Mouse (Mus musculus) spleen, postnatal 14 days (tissue): ENCODE results near the gene Lcp1.
A peak's percentile ranks its signal among the peaks of the same experiment; 100 is the strongest.

Source experiments
- DNase-seq, 2 experiments: peaks; one replicate each; pipeline ENCODE4 v3.0.0; 2021 to 2022; ENCODE audit warnings: low spot score in 2 of 2

The Lcp1 gene

DNA sequence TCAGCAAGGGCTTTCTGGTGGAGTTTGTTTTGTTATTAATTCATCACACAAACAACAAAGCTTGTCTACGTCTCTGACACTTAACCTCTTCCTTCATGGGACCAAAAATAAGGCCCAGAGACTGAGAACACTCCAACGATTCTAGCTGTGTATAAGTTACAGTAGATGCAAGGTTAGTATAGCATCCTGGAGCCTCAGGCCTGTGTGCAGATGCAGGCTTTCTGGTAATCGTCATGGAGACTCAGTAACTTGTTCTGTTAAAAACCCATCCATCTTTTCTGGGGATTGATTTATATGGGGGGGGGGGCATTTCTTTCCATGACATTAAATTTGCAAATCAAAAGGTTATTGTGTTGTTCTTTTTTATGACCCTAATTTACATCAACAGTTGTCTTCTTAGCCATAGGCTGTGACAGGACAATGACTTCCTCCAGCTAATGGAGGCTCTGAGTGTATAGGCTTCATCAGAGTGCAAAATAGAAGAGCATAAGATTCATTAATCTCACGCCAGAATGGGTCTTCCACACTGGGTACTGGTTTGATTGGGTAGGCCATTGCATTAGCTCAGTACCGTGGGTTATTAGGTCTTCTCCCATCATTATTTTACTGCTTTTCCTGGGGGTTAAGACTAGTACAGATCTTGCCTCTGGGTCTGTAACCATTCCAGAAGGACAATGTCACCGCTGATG, 74.6 kb downstream of the Lcp1 start:
- DNase-seq: no peak

DNA sequence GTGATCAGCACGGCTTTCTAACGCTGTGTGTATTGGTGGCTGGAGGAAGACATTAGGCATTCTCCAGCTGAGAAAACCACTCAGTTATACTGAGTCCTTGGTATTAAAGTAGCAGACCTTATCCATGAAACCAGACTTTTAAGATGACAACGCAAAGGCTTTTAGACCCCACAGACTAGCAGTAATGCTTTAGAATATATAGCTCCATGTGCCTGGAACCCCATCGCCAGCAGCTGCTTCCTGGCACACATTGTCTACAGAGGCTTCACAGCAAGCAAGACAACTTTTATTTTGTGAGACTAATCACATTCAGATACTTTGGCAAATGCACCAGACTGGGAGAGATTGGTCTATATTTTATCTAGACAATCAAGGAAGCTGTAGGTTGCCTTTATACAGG, 75.4 kb downstream of the Lcp1 start:
- DNase-seq: no peak

GRCm38 (mm10) chr14:75208572-75209151, 77.8 kb downstream of the Lcp1 start:
- no peak for DNase-seq

GRCm38 (mm10) chr14:75213752-75214151, 82.9 kb downstream of the Lcp1 start:
- no peak for DNase-seq

- DNase-seq: no peak
Measured at GRCm38 (mm10) chr14:75218843-75219242, 87.9 kb downstream of the Lcp1 start.

DNA sequence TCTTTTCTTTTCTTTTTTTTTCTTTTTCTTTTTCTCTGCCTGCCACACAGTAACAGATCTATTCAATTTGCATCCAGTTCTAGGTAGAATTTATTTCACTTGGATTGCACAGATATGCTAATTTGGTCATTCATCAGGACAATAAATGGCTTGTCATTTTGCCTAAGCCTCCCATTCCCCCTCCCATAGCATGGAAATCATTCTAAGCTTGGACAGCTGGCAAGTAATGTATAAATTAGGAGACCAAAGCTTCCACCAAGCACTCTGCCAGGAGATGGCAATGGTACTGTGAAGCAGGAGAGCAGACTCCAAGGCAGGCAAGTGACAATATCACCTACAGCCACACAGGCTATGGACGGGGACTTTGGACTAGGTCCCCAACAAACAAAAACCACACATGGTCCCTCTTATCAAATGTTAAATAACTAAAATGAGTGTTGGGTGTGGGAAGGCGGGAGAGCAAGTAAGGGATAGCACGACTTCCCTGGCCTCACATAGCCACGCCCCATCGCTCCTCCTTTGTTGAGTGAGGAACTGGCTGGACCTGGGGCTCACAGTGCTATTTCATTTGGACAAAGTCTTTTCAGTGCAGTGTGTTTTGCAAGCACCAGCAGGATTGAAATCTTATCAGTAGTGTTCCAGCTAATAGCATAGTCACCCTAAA, 88.5 kb downstream of the Lcp1 start:
- DNase-seq: no peak

GRCm38 (mm10) chr14:75222386-75222785, 91.5 kb downstream of the Lcp1 start:
- no peak for DNase-seq

DNA sequence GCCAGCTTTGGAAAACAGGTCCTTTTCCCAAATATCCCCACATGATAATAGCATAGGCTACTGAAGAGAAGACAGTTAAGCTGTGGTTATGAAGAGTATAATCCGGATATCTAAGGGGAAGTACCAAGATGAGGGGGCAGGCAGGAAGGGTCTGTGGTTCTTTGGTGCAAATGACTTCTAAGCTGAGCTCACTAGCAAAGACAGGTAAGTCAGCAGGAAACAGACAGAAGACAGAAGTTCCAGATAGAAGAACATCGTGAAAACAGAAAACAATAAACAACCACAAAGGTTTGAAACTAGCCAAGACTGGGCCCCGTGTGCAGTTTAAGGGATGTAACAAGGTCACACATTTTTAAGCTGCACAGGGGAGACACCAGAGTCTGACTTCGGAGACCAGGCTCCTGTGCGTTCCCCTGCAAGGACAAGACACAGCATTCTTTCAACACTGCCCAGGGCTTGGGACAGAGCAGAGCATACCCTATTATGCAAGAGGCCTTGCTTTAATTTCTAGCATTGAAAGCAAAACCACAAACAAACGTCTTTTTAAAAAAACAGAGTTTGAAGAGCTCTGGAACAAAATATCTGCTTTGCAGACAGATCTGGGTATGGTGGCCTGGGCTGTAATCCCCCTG, 96.7 kb downstream of the Lcp1 start:
- no peak for DNase-seq

DNA sequence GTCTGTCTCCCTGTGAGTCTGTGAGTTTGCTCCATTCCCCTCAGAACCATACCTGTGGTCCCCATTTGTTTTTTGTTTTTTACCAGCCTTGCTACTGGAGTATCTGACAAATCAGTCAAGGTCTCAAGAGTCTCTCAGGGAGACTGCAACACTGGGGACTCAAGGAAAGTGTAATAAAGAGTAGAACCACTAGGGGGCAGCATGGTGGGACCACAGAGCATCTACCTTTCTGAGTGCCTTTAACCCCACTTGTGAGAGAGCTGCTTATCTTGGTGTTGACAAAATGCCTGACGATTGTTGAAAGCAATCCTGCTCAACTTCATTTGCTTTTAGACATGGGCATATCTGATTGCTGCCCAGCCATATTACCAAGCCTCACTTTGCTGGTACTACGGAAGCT, 98.9 kb downstream of the Lcp1 start:
- peak in 1 of 2 experiments; percentile 7 for DNase-seq

DNA sequence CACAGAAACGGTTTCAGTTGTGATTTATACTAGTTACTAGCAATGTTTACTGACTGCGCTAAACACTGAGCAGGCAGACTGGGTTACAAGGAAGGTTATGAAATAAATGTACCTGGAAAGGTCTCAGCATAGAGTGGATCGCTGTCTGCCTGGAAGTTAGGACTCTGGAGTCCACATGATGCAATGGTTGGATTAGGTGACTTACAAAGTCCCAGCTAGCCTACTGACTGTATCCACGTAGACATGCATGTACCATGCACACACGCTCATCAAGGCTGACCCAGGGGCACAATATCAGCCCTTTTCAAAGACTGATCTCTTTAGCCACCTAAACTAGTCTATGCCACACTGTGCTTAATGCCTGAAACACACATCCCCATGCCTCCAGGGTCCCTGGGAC, 102.2 kb downstream of the Lcp1 start:
- no peak for DNase-seq

DNA sequence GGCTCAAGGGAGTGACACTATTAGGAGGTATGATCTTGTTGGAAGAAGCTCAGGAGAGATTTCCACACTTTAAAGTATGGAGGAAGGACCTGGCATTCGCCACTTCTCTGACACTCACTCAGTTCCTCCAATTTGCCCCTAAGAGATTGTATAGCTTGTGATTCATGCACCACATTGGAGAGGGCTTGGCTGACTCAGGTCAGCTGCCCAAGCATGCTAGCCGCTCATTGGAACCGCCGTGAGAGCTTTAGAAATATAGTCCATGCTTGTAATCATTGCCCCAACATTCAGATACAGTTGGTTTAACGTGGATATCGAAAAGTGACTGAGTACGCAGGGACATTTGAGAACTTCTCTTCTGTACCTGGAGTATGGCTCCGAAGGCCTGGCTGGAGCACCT, 104.7 kb downstream of the Lcp1 start:
- DNase-seq: no peak

DNA sequence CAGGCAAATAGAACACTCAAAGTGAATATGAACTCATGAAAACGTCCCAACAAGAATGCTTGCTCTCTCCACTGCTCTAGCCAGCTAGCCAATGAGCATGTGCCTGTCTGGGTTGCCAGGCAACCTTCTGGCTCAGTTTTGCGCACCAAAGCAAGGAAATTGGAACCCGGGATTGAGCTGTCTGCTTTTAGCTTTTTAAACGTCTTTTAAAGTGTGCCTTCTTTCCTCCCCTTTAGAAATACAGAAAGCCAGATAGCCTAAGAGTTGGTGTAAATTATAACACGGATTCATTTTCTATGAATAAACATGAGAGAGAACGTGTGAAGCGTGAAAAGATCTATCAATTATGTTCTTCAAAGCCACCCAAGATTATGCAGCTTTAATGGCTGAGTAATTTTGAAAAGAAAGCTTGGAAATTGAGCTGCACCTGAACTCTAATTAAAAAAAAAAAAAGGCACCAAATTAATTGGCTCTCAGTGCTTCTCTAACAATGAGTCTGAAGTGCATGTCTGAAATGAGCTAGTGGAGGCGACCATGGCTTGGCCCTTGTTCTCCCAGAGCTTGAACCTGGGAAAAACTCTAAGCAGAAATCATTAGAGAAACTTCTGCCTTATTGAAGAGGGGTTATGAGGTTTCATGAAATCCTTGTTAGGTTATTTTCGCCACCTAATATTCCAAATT, 105.2 kb downstream of the Lcp1 start:
- DNase-seq: no peak

GRCm38 (mm10) chr14:75236636-75237003, 105.7 kb downstream of the Lcp1 start:
- no peak for DNase-seq

DNA sequence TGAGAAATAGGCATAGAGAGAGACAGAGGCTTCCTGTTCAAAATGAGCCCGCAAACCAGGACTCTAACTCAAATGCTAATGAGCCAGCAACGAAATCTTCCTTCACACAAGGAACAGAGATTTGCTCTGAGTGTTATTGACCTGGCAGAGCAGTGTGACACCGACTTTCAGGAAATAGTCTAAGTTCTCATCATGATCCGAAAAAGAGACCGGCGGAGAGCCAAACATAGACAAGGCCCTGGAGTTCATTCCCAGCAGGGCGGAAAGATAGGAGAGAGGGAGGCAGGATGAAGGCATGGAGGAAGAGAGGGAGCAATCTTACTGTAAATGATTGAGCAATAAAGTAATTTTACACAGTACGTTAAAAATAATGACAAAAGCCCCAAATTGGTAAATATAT, 106.2 kb downstream of the Lcp1 start:
- DNase-seq: no peak

GRCm38 (mm10) chr14:75238054-75238692, 107.3 kb downstream of the Lcp1 start:
- no peak for DNase-seq

- DNase-seq: no peak
Measured at GRCm38 (mm10) chr14:75242087-75242486, 111.2 kb downstream of the Lcp1 start, which contains the start of gene Cpb2. TSS of gene Cpb2 (plus strand) at chr14:75242287.

- DNase-seq: no peak
Measured at GRCm38 (mm10) chr14:75246024-75247000, 115.4 kb downstream of the Lcp1 start.

GRCm38 (mm10) chr14:75250432-75250831, 119.5 kb downstream of the Lcp1 start:
- no peak for DNase-seq

GRCm38 (mm10) chr14:75256521-75256920, 125.6 kb downstream of the Lcp1 start:
- no peak for DNase-seq

- no peak for DNase-seq
Measured at GRCm38 (mm10) chr14:75269531-75269930, 138.6 kb downstream of the Lcp1 start.
